Mouse (Mus musculus) embryonic facial prominence, embryonic 13.5 days (tissue): ENCODE data around the gene Farp2. TPM values are rescaled to one million over a fixed set of nuclear protein-coding genes. Genes with fewer than 3 reads are reported as not detected.
"Not testable (repeated sequence)": the region's sequence is repeated elsewhere in the genome, so short reads cannot be mapped to it uniquely, and the experiment has no call there.

ENCODE experiments used
- ATAC-seq: fragments of 200-750 bp; cut with Nextera tagmentation; 2 replicates; pipeline ENCODE4 v1.8.0; 2017; ENCODE audit warnings: low read depth; ENCODE audit not compliant: insufficient number of reproducible peaks, insufficient read depth, low FRiP score, low TSS enrichment
- H3K27ac ChIP-seq: fragments of 300-500 bp; sonication (generic); 2 replicates; pipeline ENCODE4 v1.5.1; 2015; ENCODE audit warnings: moderate library complexity, mild to moderate bottlenecking, inconsistent platforms
- H3K27me3 ChIP-seq: fragments of 300-500 bp; sonication (generic); 2 replicates; pipeline ENCODE4 v1.6.1; 2015; ENCODE audit warnings: mild to moderate bottlenecking, inconsistent platforms
- H3K36me3 ChIP-seq: fragments of 300-500 bp; sonication (generic); 2 replicates; pipeline ENCODE4 v1.6.1; 2015; ENCODE audit warnings: mild to moderate bottlenecking, inconsistent platforms
- H3K4me1 ChIP-seq: fragments of 300-500 bp; sonication (generic); 2 replicates; pipeline ENCODE4 v1.6.1; 2015; ENCODE audit warnings: inconsistent platforms
- H3K4me2 ChIP-seq: fragments of 300-500 bp; sonication (generic); 2 replicates; pipeline ENCODE4 v1.6.1; 2015; ENCODE audit warnings: moderate library complexity, mild to moderate bottlenecking, inconsistent platforms
- H3K4me3 ChIP-seq: fragments of 300-500 bp; sonication (generic); 2 replicates; pipeline ENCODE4 v1.5.1; 2015; ENCODE audit warnings: mild to moderate bottlenecking, inconsistent platforms
- H3K9ac ChIP-seq: fragments of 300-500 bp; sonication (generic); 2 replicates; pipeline ENCODE4 v1.6.1; 2015; ENCODE audit warnings: mild to moderate bottlenecking, inconsistent platforms
- H3K9me3 ChIP-seq: fragments of 300-500 bp; sonication (generic); 2 replicates; pipeline ENCODE4 v1.6.1; 2016; ENCODE audit warnings: inconsistent platforms
- WGBS: fragments of 180-500 bp; shearing (Covaris S2); methylation state at CpG from one replicate; pipeline ENCODE4 v1.1.7; 2015; ENCODE audit warnings: mixed read lengths; 5-methylcytosine and 5-hydroxymethylcytosine counted together
- polyA plus RNA-seq: library from polyadenylated mRNA; unstranded; fragments of >200 nt; fragmentation: Nextera tagmentation; extraction: Ambion mirVana; gene quantifications from 2 replicates; pipeline ENCODE4 v1.2.1, GENCODE M21; 2015

Farp2 gene
- polyA plus RNA-seq, 1 experiment from 2014 or later = 10.5 TPM

DNA sequence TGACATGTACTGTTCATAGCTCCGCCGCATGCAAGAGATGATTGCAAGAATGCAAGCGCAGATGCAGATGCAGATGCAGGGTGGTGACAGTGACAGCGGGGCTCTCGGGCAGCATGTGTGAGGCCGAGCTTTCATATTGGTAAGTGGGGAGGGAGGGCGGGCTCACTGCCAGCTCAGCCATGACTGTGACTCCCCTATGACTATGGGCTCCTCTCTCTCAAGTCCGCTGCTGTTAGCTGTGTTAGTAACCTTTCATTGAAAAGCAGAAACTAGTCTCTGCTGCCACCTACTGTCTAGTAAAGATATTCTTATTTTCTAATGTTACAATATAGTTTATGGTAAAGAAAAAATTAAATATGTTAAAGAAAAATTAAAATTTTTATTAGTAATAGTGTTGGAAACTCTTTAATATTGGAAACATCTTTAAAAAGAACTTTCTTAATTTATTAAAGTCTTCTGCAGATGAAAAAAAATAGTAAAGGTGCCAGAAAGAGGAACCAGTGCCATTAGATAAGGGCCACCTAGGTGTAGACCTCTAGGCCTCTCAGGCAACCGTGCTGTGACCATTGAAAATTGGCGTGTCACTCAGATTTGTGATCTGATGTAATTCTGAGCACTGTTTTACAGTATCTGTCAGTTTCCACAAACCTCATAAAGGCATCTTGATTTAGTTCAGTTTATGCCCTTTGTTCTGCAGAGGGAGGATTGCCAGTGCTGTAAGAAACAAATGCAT, 4.8 kb upstream of the Farp2 start:
- H3K27me3 ChIP-seq = no peaks in the 10 kb centered on the region
- no peaks in the 10 kb centered on the region for H3K9me3 ChIP-seq
- ATAC-seq = no peak
- no peak overlapping the region for H3K4me2 ChIP-seq
- peaks cover 55% of the 10 kb centered on the region for H3K36me3 ChIP-seq
- H3K9ac ChIP-seq = no peak overlapping the region
- H3K4me1 ChIP-seq = peaks cover 5% of the 10 kb centered on the region; the same call in 1 of the 2 replicates
- WGBS = 51% methylated on average over 10 of the region's 10 CpGs
- no peak overlapping the region for H3K4me3 ChIP-seq
- no peak overlapping the region for H3K27ac ChIP-seq

DNA sequence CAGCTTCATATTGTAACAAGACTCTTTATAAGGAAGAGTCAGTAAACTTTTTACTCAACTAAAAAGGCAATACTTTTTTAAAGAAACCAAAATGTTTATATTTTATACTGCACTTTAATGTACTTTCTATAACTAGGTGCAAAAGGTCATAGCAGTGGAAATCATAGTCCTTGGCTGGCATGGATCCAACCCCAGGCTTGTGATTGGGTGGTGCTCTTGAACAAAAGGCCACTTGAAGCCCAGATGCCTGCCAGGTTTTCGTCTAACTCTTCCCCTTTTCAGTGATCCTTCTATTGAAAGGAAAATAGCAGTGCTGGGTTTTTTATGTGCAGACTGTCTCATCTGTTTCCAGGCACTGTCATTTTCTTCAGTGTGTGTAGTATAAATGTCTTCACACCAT, 3.3 kb upstream of the Farp2 start:
- H3K4me2 ChIP-seq, H3K27ac ChIP-seq, H3K27me3 ChIP-seq, H3K9ac ChIP-seq, ATAC-seq, H3K4me3 ChIP-seq, H3K9me3 ChIP-seq: not testable (repeated sequence)
- H3K36me3 ChIP-seq = peaks cover 44% of the 10 kb centered on the region
- WGBS = 45% methylated on average over 1 of the region's 1 CpGs
- H3K4me1 ChIP-seq = peaks cover 18% of the 10 kb centered on the region

DNA sequence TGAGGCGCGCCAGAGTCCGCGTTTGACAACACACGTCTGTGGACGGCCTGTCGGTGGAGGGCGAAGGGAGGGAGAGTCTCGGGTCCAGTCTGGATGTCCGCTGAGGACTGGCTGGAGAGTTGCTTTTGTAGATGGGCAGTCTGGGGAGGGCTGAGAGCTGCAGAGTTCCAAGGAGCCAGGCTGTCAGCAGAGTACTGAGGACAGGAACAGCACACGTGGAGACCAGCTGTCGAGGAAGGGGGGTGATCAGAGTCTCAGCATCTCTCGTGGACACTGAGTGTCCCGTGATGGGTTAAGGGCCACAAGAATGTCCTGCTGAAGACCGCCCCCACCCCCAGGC, 442 bp downstream of the Farp2 start:
- no peaks in the 10 kb centered on the region for H3K27me3 ChIP-seq
- H3K4me2 ChIP-seq = peak overlapping the region; percentile 76
- WGBS = 1% methylated on average over 15 of the region's 15 CpGs
- ATAC-seq = peak; percentile 43
- H3K9me3 ChIP-seq = no peaks in the 10 kb centered on the region
- H3K27ac ChIP-seq = peak overlapping the region; percentile 71
- peaks cover 16% of the 10 kb centered on the region for H3K36me3 ChIP-seq
- H3K4me3 ChIP-seq = peak overlapping the region; percentile 84
- H3K4me1 ChIP-seq = peaks cover 25% of the 10 kb centered on the region
- peak overlapping the region; percentile 91 for H3K9ac ChIP-seq

GRCm38 (mm10) chr1:93513221-93513620, 1.3 kb downstream of the Farp2 start:
- Histone ChIP-seq H3K27ac (no peak overlapping the region), H3K27me3 (no peaks in the 10 kb centered on the region), H3K9me3 (no peaks in the 10 kb centered on the region), H3K4me2 (peak overlapping the region; percentile 76), H3K9ac (peak overlapping the region; percentile 91; the same call in 1 of the 2 replicates), H3K4me1 (peaks cover 25% of the 10 kb centered on the region), H3K4me3 (peak overlapping the region; percentile 84), H3K36me3 (peaks cover 11% of the 10 kb centered on the region)
- 72% methylated on average over 14 of the region's 14 CpGs for WGBS
- no peak for ATAC-seq

GRCm38 (mm10) chr1:93521491-93521890, 9.6 kb downstream of the Farp2 start:
- Histone ChIP-seq H3K4me2 (no peak overlapping the region), H3K9ac (no peak overlapping the region), H3K4me1 (peaks cover 18% of the 10 kb centered on the region), H3K9me3 (no peaks in the 10 kb centered on the region), H3K27me3 (no peaks in the 10 kb centered on the region), H3K4me3 (no peak overlapping the region), H3K36me3 (0 out of 2 replicates have a peak, but pooled peaks cover 8% of the 10 kb centered on the region), H3K27ac (no peak overlapping the region)
- ATAC-seq = no peak
- WGBS = 79% methylated on average over 2 of the region's 2 CpGs

DNA sequence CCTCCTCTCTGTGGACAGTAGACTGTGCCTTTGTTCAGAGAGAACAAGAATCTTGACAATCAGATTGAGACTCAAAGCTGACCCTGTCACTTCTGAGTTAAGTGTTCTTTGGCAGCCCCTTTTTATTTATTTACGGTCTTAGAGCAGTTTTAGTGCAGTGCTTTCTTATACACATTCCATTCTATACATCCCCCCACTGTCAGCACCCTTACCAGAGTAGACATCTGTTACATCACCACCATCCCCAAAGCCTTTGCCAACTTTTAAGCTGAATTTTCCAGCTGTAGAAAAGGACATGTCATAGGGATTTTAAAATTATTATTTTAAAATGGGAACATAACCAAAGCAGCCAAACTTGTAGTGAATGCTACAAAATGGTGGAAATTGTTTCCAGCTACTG, 10.4 kb downstream of the Farp2 start:
- Histone ChIP-seq H3K9ac (no peak overlapping the region), H3K4me3 (no peak overlapping the region), H3K27me3 (no peaks in the 10 kb centered on the region), H3K27ac (no peak overlapping the region), H3K36me3 (0 out of 2 replicates have a peak, but pooled peaks cover 8% of the 10 kb centered on the region), H3K4me1 (peaks cover 12% of the 10 kb centered on the region; the same call in 1 of the 2 replicates), H3K4me2 (no peak overlapping the region), H3K9me3 (no peaks in the 10 kb centered on the region)
- ATAC-seq = no peak
- 60% methylated on average over 1 of the region's 1 CpGs for whole genome bisulfite sequencing

- Histone ChIP-seq H3K27me3 (no peaks in the 10 kb centered on the region), H3K27ac (no peak overlapping the region), H3K36me3 (peaks cover 48% of the 10 kb centered on the region), H3K4me2 (no peak overlapping the region), H3K4me1 (0 out of 2 replicates have a peak, but pooled peaks cover 2% of the 10 kb centered on the region), H3K4me3 (no peak overlapping the region), H3K9ac (no peak overlapping the region), H3K9me3 (no peaks in the 10 kb centered on the region)
- 86% methylated on average over 6 of the region's 6 CpGs for WGBS
- ATAC-seq = no peak
Observed at GRCm38 (mm10) chr1:93529801-93530200, 17.9 kb downstream of the Farp2 start.

GRCm38 (mm10) chr1:93537227-93537626, 25.3 kb downstream of the Farp2 start:
- ATAC-seq = no peak
- Histone ChIP-seq H3K9ac (no peak overlapping the region), H3K4me2 (no peak overlapping the region), H3K27ac (peak overlapping the region; percentile 83), H3K4me3 (no peak overlapping the region), H3K36me3 (peaks cover 27% of the 10 kb centered on the region), H3K4me1 (0 out of 2 replicates have a peak, but pooled peaks cover 16% of the 10 kb centered on the region), H3K9me3 (no peaks in the 10 kb centered on the region), H3K27me3 (no peaks in the 10 kb centered on the region)
- 57% methylated on average over 6 of the region's 6 CpGs for WGBS

DNA sequence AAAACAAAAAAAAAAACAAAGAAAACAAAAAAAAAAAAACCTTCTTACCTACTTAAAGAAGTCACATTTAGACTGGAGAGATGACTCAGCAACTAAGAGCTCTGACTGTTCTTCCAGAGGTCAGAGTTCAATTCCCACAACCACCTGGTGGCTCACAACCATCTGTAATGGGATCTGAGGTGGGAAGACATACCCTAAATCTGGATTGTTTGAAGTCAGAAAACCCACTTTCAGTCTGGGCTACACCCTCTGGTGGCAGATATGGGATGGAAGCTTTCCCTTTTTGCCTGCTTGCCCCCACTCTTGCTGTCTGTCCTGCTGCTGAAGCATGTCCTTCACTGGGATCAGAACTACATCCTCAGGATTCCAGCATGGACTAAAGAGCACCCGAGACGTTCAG, 31.3 kb downstream of the Farp2 start:
- ATAC-seq = no peak
- Histone ChIP-seq H3K4me2 (no peak overlapping the region), H3K4me1 (no peaks in the 10 kb centered on the region), H3K9ac (no peak overlapping the region), H3K36me3 (0 out of 2 replicates have a peak, but pooled peaks cover 3% of the 10 kb centered on the region), H3K9me3 (no peaks in the 10 kb centered on the region), H3K4me3 (no peak overlapping the region), H3K27me3 (no peaks in the 10 kb centered on the region), H3K27ac (no peak overlapping the region)
- 73% methylated on average over 2 of the region's 2 CpGs for whole genome bisulfite sequencing

- H3K4me1 ChIP-seq = no peaks in the 10 kb centered on the region
- H3K27me3 ChIP-seq = no peaks in the 10 kb centered on the region
- no peak overlapping the region for H3K9ac ChIP-seq
- no peak overlapping the region for H3K27ac ChIP-seq
- 0 out of 2 replicates have a peak, but pooled peaks cover 2% of the 10 kb centered on the region for H3K36me3 ChIP-seq
- 82% methylated on average over 1 of the region's 1 CpGs for WGBS
- ATAC-seq = no peak
- no peak overlapping the region for H3K4me3 ChIP-seq
- H3K4me2 ChIP-seq = no peak overlapping the region
- H3K9me3 ChIP-seq = no peaks in the 10 kb centered on the region
Observed at GRCm38 (mm10) chr1:93547286-93547685, 35.4 kb downstream of the Farp2 start.

DNA sequence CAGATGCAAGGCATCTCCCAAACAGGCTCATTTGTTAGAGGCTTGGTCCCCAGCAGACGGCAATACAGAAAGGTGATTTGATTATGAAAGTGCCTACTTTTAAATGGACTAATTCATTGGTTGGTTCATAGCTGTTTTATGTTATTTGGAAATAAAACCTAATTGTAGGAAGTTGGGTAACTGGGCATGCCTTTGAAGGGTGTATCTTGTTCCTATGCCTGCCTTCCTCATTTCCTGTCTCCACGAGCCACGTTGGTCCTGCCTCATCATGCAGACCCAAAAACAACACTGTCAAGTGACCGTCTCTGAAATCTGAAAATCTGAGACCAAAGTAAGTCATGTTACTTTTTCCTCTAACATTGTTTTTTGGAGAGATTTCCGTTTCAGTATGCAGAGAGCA, 39.5 kb downstream of the Farp2 start:
- WGBS = 60% methylated on average over 5 of the region's 5 CpGs
- Histone ChIP-seq H3K4me1 (no peaks in the 10 kb centered on the region), H3K9me3 (no peaks in the 10 kb centered on the region), H3K27ac (no peak overlapping the region), H3K27me3 (no peaks in the 10 kb centered on the region), H3K36me3 (peaks cover 9% of the 10 kb centered on the region; the same call in 1 of the 2 replicates), H3K4me2 (no peak overlapping the region), H3K4me3 (no peak overlapping the region), H3K9ac (no peak overlapping the region)
- ATAC-seq = no peak

- Histone ChIP-seq H3K36me3 (peaks cover 19% of the 10 kb centered on the region), H3K4me2 (no peak overlapping the region), H3K9me3 (no peaks in the 10 kb centered on the region), H3K9ac (no peak overlapping the region), H3K4me3 (no peak overlapping the region), H3K27me3 (no peaks in the 10 kb centered on the region), H3K4me1 (no peaks in the 10 kb centered on the region), H3K27ac (no peak overlapping the region)
- WGBS = 86% methylated on average over 7 of the region's 7 CpGs
- no peak for ATAC-seq
Observed at GRCm38 (mm10) chr1:93563224-93563623, 51.3 kb downstream of the Farp2 start.
